Mouse (Mus musculus): ENCODE data around the gene Ttll1.

Gene Ttll1

GRCm38 (mm10) chr15:83453879-83454278 lies 56.8 kb downstream of the Ttll1 start:
- DNase-seq = no peak

DNA sequence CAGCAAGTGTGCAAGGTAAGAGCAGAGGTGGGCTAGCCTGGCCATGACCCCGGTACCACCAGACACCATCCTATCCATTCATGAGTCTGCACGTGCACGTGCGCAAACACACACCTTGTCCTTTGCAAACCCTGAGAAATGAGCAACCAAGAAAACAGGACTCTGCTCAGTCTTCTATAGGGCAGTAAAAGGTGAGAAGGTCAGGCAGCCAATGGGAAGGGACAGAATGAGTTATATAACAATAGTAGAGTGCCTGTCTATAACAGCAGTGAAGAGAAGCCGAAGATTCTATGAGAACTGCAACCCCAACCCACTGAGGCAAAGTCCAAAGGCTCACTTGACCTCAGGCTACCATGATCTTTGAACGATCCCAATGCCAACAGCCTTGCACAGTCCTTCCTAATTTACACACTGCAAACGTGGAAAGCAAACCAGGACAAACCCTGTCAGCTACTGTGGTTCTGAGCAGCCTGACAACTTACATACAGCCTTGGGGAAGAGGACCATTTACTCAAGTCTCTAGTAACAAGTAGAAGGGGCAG lies 58.4 kb downstream of the Ttll1 start:
- DNase-seq = no peak

GRCm38 (mm10) chr15:83451621-83452210 lies 59.0 kb downstream of the Ttll1 start:
- DNase-seq = peak; percentile 22 to 25

DNA sequence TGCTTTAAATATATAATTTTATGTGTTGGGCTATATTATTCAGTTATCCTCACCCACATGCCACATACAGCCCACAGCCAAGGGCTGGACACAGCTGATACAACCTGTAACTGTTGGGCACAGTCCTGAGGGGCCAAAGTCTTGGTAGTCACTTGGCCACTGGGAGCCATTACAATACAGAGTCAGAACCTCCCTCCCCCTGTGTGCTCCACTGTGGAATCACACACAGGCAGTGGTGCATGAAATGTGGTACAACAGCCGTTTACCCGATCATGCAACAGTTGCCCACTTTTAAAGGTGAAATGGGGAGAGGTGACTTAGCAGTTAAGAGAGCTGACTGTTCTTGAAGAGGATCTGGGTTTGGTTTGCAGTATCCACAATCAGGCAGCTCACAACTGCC lies 60.7 kb downstream of the Ttll1 start:
- DNase-seq = no peak

- peak; percentile 20 to 33 for DNase-seq
Observed at GRCm38 (mm10) chr15:83448646-83449045, 62.0 kb downstream of the Ttll1 start.

GRCm38 (mm10) chr15:83447791-83448544 lies 62.7 kb downstream of the Ttll1 start:
- DNase-seq = no peak

GRCm38 (mm10) chr15:83445908-83446307 lies 64.8 kb downstream of the Ttll1 start:
- no peak for DNase-seq

DNA sequence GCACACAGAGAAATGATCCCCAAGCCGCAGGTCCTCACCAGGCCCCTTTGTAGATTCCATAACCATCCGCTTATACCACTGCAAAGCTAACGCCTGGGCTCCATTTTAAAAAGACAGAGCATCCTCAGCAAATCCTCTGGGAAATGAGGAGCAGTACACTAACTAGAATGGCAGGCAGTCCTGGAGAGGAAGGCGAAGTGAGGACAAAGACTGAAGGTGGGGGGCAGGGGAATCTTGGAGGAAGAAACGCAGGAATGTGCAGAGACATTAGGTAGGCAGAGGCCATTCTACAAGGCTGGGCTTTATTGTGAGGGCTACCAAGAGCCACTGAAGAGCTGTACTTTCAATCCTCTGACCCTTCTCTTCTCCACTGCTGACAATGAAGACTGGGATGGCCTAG lies 65.3 kb downstream of the Ttll1 start:
- no peak for DNase-seq

DNA sequence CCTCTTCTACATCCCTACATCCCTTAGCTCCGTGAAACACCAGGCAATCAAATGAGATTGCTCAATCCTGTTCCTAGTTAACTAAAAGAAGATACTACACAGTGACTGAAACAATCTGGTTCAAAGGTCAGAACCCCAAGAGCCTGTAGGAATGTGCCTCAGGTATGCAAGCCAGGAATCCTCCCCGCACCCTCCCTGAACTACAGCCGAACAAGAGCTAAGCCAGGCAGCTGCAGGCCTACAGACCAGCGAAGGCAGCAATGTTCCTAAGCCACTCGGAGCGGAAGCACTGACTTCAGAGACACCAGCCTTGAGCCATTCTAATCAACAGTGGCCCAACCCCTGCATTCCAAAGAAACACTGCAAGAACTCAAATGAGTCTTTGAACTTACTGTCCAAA lies 66.3 kb downstream of the Ttll1 start:
- no peak for DNase-seq

- no peak for DNase-seq
Observed at GRCm38 (mm10) chr15:83442495-83443037, 68.1 kb downstream of the Ttll1 start.

- DNase-seq = no peak
Observed at GRCm38 (mm10) chr15:83440726-83441125, 70.0 kb downstream of the Ttll1 start.

- no peak for DNase-seq
Observed at GRCm38 (mm10) chr15:83436541-83436940, 74.2 kb downstream of the Ttll1 start.

- no peak for DNase-seq
Observed at GRCm38 (mm10) chr15:83435324-83436090, 75.2 kb downstream of the Ttll1 start.

- no peak for DNase-seq
Observed at GRCm38 (mm10) chr15:83434692-83435091, 76.0 kb downstream of the Ttll1 start.

All from cerebellum, postnatal 14 days (tissue).